Mouse (Mus musculus) forebrain, embryonic 13.5 days (tissue): ENCODE measurements at regions not wholly inside any gene's neighbourhood (a gene's known extent, or its start where the extent isn't known, plus 50 kb on each side); places are given as distances from the start of the nearest gene placed in this dataset.
"Not testable (repeated sequence)": the region's sequence is repeated elsewhere in the genome, so short reads cannot be mapped to it uniquely, and the experiment has no call there.

Experiments used
- ATAC-seq: fragments of 200-750 bp; cut with Nextera tagmentation; 2 replicates; pipeline ENCODE4 v1.8.0; 2017
- H3K27ac ChIP-seq: fragments of 300-500 bp; sonication (generic); 2 replicates; pipeline ENCODE4 v1.5.1; 2015; ENCODE audit warnings: inconsistent platforms, mild to moderate bottlenecking, moderate library complexity
- H3K27me3 ChIP-seq: fragments of 300-500 bp; sonication (generic); 2 replicates; pipeline ENCODE4 v1.6.1; 2015; ENCODE audit warnings: mild to moderate bottlenecking, inconsistent platforms
- H3K36me3 ChIP-seq: fragments of 300-500 bp; sonication (generic); 2 replicates; pipeline ENCODE4 v1.6.1; 2015; ENCODE audit warnings: mild to moderate bottlenecking, inconsistent platforms; ENCODE audit not compliant: poor library complexity, severe bottlenecking
- H3K4me1 ChIP-seq: fragments of 300-500 bp; sonication (generic); 2 replicates; pipeline ENCODE4 v1.6.1; 2015; ENCODE audit warnings: inconsistent platforms
- H3K4me2 ChIP-seq: fragments of 300-500 bp; sonication (generic); 2 replicates; pipeline ENCODE4 v1.6.1; 2015; ENCODE audit warnings: inconsistent platforms, mild to moderate bottlenecking, moderate library complexity
- H3K4me3 ChIP-seq: fragments of 300-500 bp; sonication (generic); 2 replicates; pipeline ENCODE4 v1.5.1; 2015; ENCODE audit warnings: mild to moderate bottlenecking, inconsistent platforms
- H3K9ac ChIP-seq: fragments of 300-500 bp; sonication (generic); 2 replicates; pipeline ENCODE4 v1.6.1; 2015; ENCODE audit warnings: mild to moderate bottlenecking, inconsistent platforms
- H3K9me3 ChIP-seq: fragments of 300-500 bp; sonication (generic); replicated peaks from 2 replicates; pipeline ENCODE4 v1.6.1; 2016; ENCODE audit warnings: inconsistent platforms
- WGBS: fragments of 180-500 bp; shearing (Covaris S2); methylation state at CpG from one replicate; pipeline ENCODE4 v1.1.7; 2015; 5-methylcytosine and 5-hydroxymethylcytosine counted together

DNA sequence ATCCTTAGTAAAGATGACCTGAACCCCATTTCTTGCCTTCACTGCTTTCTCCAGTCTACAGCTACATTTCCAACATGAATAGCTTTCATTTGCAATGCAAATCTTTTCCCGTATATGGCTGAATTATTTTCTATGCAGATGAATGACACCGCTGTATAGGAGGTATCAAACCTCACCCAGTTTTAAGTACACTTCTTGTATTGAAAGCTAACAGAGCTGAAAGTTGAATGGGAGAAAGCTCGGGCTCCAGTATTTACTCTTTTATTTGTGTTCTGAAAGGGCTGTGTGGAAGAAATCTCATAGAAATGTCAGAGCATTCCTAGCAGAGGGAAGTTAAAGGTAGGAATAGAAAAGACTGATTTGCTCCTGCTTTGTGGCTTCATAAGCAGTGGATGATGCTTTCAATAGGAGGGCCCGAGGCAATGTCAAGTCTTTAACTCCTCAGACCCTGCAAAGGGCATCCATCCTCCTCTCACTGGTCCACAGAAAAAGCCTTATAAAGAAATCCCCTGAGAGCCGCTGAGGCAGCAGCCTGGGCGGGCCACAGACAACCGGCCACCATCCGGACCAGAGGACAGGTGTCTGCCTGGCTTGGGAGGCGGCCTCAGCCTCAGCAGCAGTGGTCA lies 673.8 kb upstream of the Intu start:
- 21% methylated on average over 9 of the region's 9 CpGs for WGBS
- H3K4me1 ChIP-seq, result peaks cover 6% of the 10 kb centered on the region

DNA sequence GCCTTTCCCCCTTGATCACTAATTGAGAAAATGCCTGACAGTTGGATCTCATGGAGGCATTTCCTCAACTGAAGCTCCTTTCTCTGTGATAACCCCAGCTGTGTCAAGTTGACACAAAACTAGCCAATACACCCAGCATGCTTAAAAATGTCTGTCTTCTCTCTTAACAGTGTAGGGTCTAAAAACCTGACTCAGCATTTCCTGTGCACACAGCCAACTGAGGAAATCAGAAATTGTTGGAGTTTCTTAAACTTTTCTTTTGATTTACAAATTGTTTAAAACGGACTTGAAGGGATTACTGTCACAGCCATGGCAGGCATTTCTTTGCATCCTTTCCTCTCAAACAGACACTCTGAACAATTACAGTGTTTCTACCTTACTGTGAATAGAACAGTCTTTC lies 655.0 kb upstream of the Intu start:
- WGBS, result 65% methylated on average over 1 of the region's 1 CpGs
- H3K27me3 ChIP-seq, H3K4me3 ChIP-seq, H3K4me2 ChIP-seq, H3K36me3 ChIP-seq, H3K4me1 ChIP-seq, ATAC-seq, H3K9ac ChIP-seq, H3K9me3 ChIP-seq, H3K27ac ChIP-seq: not testable (repeated sequence)

More for the DNA sequence above, 673.8 kb upstream of the Intu start:
- H3K9ac ChIP-seq, result no peak overlapping the region
- no peaks in the 10 kb centered on the region for H3K36me3 ChIP-seq
- H3K9me3 ChIP-seq, result no peaks in the 10 kb centered on the region
- peak overlapping the region; percentile 60; the same call in 1 of the 2 replicates for H3K27ac ChIP-seq
- H3K4me2 ChIP-seq, result peak overlapping the region; percentile 23; the same call in 1 of the 2 replicates
- H3K4me3 ChIP-seq, result no peak overlapping the region
- H3K27me3 ChIP-seq, result no peaks in the 10 kb centered on the region
- ATAC-seq, result peak; percentile 82

DNA sequence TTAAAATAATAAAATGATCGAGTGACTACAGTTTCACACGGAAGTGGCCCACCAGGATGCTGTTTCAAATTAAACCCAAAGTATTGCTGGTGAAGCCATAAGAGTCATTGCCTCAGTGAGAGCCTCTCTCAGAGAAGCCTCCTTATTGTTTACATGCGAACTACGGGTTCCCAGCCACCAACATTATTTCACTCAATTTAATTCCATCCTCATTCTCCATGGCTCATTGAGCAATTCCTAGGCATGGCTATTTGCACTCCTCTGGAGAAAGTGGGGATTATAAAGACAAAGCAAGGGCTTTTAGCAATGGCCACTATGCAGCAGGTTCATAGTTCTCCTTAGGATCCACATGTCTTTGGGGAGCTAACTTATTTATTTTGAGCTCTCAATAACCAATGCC lies 646.7 kb upstream of the Intu start:
- Histone ChIP-seq H3K4me2 (no peak overlapping the region), H3K27ac (no peak overlapping the region), H3K9me3 (no peaks in the 10 kb centered on the region), H3K36me3 (no peaks in the 10 kb centered on the region), H3K4me1 (peaks cover 4% of the 10 kb centered on the region; the same call in 1 of the 2 replicates), H3K9ac (no peak overlapping the region), H3K4me3 (no peak overlapping the region), H3K27me3 (no peaks in the 10 kb centered on the region)
- WGBS, result 11% methylated on average over 4 of the region's 4 CpGs
- ATAC-seq, result no peak

DNA sequence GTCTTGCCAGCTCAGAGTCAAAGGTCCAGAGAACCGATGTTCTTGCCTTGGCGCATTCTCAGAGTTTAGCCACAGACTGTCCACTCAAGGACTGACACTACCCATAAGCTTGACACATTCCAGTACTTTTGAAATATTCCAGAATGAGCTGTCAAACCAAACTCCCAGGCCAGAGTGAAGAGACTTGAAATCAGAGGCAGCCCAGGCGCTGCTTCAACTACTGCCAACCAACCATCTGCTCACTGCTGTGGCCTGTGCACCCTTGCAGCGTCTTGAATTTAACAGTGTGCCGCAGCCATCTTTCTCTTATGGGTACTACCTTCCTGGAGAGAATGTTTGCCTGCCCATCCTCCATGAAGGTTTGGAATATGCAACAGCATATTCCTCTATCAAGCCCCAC lies 642.7 kb upstream of the Intu start:
- no peak overlapping the region for H3K4me3 ChIP-seq
- 93% methylated on average over 5 of the region's 5 CpGs for WGBS
- no peak overlapping the region for H3K27ac ChIP-seq
- peak; percentile 65; the same call in 1 of the 2 replicates for ATAC-seq
- H3K4me1 ChIP-seq, result peaks cover 4% of the 10 kb centered on the region; the same call in 1 of the 2 replicates
- H3K36me3 ChIP-seq, result no peaks in the 10 kb centered on the region
- H3K9me3 ChIP-seq, result no peaks in the 10 kb centered on the region
- no peak overlapping the region for H3K9ac ChIP-seq
- H3K4me2 ChIP-seq, result no peak overlapping the region
- 0 out of 2 replicates have a peak, but pooled peaks cover 2% of the 10 kb centered on the region for H3K27me3 ChIP-seq

DNA sequence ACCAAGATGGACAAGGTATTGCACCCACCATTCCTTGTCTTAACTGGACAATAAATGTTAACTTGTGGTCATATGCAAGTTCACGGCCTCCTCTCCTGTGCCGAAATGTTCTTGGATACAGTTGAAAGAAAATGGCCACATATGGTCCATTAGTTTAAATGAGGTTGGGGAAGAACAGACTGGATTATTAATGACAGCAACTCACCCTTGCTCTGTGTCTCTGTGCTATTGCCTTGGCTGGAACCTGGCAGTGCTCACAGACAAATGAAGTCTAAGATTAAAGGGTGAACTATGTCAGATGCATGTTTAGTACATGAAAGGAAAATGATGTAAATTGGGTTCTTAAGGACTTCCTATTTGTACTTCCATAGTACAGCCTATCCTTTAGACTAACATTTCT lies 641.9 kb upstream of the Intu start:
- Histone ChIP-seq H3K4me2 (no peak overlapping the region), H3K27ac (no peak overlapping the region), H3K36me3 (no peaks in the 10 kb centered on the region), H3K4me1 (peaks cover 3% of the 10 kb centered on the region; the same call in 1 of the 2 replicates), H3K4me3 (no peak overlapping the region), H3K27me3 (0 out of 2 replicates have a peak, but pooled peaks cover 2% of the 10 kb centered on the region), H3K9me3 (no peaks in the 10 kb centered on the region), H3K9ac (no peak overlapping the region)
- WGBS, result 89% methylated on average over 2 of the region's 2 CpGs
- no peak for ATAC-seq

DNA sequence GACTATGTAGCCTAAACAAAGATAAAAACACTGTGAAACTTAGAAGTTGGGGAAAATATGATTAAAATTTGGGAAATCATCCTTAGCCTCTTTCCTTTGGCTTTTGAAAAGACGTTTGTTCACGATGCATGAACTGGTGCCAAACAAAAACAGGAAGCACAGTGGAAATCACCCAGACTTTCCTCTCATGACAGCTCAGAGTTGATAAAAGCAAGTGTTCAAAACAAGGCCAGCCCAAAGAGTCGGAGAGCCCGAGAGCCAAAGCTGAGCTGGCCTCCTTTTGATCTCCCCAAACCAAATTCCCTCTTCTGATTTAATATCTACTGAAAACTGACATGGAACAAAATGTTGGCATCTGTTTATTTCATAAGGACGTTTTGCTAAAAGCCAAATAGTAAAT lies 632.1 kb upstream of the Intu start:
- Histone ChIP-seq H3K9ac (no peak overlapping the region), H3K27ac (no peak overlapping the region), H3K4me1 (no peaks in the 10 kb centered on the region), H3K9me3 (no peaks in the 10 kb centered on the region), H3K27me3 (no peaks in the 10 kb centered on the region), H3K4me3 (no peak overlapping the region), H3K36me3 (no peaks in the 10 kb centered on the region), H3K4me2 (no peak overlapping the region)
- ATAC-seq, result no peak
- WGBS, result 78% methylated on average over 5 of the region's 5 CpGs

DNA sequence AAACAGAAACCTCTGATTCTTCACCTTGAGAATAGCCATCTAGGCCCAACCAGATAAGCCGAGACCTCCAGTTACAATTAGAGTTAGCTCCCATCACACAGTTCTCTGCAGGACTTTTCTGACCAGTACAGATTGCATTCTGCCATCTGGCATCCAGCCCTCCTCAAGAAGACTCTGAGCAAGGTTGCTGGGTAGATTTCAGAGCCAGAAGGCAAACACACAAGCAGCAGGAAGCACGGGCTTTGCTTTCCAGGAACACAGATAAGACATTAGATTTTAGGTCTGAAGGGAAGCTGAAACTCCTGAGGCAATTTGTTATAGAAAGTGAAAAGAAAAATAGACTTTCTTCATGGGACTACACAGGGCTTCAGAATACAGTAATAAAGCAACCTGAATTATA lies 630.9 kb upstream of the Intu start:
- Histone ChIP-seq H3K9ac (no peak overlapping the region), H3K36me3 (no peaks in the 10 kb centered on the region), H3K9me3 (no peaks in the 10 kb centered on the region), H3K4me1 (no peaks in the 10 kb centered on the region), H3K4me3 (no peak overlapping the region), H3K4me2 (no peak overlapping the region), H3K27me3 (no peaks in the 10 kb centered on the region), H3K27ac (no peak overlapping the region)
- WGBS, result 88% methylated on average over 2 of the region's 2 CpGs
- ATAC-seq, result no peak

DNA sequence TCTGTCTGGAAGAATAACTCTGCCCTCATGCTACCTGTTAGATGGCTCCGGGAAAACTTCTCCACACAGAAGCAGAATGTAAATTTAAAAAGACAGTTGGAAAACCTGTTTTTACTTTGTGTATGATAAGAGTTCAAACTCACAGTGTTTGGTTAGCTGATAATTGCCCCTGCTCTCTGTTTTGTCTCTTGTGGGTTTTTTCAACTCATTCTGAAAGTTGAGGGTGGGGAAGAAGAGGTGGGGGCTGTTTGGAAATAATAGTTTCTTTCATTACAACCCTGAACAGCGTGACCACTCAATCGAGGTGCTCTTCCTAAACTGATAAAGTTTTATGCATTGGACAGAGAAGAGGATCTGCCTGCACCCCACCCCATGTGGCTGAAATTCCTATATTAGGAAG lies 626.7 kb upstream of the Intu start:
- no peak overlapping the region for H3K4me3 ChIP-seq
- no peak overlapping the region for H3K4me2 ChIP-seq
- H3K27ac ChIP-seq, result no peak overlapping the region
- H3K4me1 ChIP-seq, result no peaks in the 10 kb centered on the region
- WGBS, result 71% methylated on average over 3 of the region's 3 CpGs
- H3K36me3 ChIP-seq, result no peaks in the 10 kb centered on the region
- H3K9me3 ChIP-seq, result no peaks in the 10 kb centered on the region
- H3K9ac ChIP-seq, result no peak overlapping the region
- no peak for ATAC-seq
- H3K27me3 ChIP-seq, result no peaks in the 10 kb centered on the region

DNA sequence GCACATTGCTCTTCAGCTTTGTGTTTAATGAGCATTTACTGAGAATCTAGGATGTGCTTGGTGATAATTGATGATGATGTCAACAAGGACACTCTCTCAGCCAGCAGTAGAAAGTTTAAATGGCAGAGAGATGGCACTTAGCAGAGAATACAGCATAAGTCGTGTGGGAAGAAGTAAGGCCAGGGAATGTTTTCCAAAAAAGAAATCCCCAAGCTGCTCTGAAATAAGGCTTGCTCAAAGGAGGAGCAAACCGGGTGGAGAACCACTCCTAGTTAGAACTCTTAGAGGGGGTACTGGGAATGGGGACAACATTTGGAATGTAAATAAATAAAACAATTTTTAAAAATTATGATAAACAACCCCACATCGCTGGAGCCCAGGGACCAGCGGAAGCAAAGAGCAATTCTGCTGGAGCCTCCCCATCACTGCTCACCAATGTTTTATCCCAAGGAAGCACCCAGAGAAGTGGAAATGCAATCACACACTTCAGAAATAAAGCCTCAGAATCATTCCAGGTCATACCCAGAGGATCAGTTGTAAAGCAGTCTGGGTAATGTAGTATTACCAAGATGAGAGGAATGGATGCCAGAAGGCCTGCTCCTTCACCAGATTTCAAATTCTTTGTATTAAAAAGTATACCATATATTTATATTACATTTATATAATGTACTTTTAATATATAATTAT lies 622.3 kb upstream of the Intu start:
- Histone ChIP-seq H3K9me3 (no peaks in the 10 kb centered on the region), H3K4me3 (no peak overlapping the region), H3K27me3 (no peaks in the 10 kb centered on the region), H3K36me3 (no peaks in the 10 kb centered on the region), H3K27ac (no peak overlapping the region), H3K4me2 (no peak overlapping the region), H3K9ac (no peak overlapping the region), H3K4me1 (no peaks in the 10 kb centered on the region)
- no peak for ATAC-seq
- WGBS, result 81% methylated on average over 4 of the region's 4 CpGs

DNA sequence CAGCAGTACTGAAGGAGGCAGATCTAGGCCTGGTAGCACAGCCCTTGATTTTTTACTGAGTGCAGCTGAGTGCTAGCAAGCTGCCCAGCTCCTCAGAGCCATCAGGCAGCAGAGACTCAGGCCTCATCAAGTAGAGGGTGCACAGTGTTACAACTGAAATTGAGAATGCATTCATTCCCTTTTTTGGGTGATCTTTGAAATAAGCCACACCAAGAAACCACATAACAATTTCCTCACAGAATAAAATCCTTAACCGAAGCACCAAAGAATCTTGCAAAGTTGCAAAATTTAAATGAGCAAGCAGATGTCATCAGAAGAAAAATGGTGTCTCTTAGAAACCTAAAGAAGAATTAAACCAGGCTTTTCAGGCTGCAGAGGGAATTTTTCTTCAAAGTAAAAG lies 621.4 kb upstream of the Intu start:
- 79% methylated on average over 1 of the region's 1 CpGs for WGBS
- Histone ChIP-seq H3K4me2 (no peak overlapping the region), H3K27me3 (no peaks in the 10 kb centered on the region), H3K9ac (no peak overlapping the region), H3K9me3 (no peaks in the 10 kb centered on the region), H3K27ac (no peak overlapping the region), H3K4me1 (no peaks in the 10 kb centered on the region), H3K36me3 (no peaks in the 10 kb centered on the region), H3K4me3 (no peak overlapping the region)
- ATAC-seq, result no peak

DNA sequence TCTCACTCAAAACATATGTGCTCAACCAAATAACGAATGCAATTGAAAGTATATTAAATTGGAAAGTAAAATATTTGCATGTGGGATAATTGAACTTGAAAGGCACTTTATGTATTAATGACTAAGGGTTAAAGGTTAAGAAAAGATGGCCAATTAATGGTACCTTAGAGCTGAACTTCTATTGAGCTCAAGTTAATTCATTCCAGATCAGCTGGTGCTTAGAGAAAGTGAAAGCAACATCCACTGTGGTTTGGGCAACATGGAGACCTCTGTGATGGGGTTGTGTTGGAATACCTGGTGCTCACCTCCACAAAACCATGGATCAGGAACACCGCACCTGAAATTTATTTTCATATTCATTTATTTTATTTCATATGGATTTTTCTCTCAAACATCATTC lies 612.5 kb upstream of the Intu start:
- H3K4me1 ChIP-seq, result no peaks in the 10 kb centered on the region
- H3K36me3 ChIP-seq, result no peaks in the 10 kb centered on the region
- no peak overlapping the region for H3K9ac ChIP-seq
- H3K4me2 ChIP-seq, result no peak overlapping the region
- no peak overlapping the region for H3K27ac ChIP-seq
- H3K27me3 ChIP-seq, result no peaks in the 10 kb centered on the region
- no peaks in the 10 kb centered on the region for H3K9me3 ChIP-seq
- H3K4me3 ChIP-seq, result no peak overlapping the region
- 87% methylated on average over 2 of the region's 2 CpGs for WGBS
- ATAC-seq, result no peak

DNA sequence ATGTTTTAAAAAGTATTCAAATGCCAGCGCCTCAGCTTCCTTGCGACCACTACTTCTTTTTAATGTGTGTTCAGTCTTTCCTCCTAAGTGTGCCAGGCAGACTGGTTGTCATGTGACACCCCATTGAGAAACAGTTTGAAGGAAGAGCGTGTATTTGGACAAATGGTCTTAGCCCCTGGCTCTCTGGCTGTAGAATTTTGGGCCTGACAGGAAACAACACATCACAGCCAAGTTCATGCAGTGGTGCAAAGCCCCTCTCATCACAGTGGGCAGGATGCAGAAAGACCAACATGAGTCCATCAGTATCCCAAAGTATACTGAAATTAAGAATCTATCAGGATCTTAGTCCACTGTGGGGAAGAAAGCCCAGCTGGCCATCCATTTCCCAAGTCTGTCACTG lies 605.6 kb upstream of the Intu start:
- ATAC-seq, result no peak
- Histone ChIP-seq H3K27ac (no peak overlapping the region), H3K4me1 (no peaks in the 10 kb centered on the region), H3K9me3 (no peaks in the 10 kb centered on the region; the same call in 1 of the 2 replicates), H3K9ac (no peak overlapping the region), H3K36me3 (no peaks in the 10 kb centered on the region), H3K4me2 (no peak overlapping the region), H3K4me3 (no peak overlapping the region), H3K27me3 (no peaks in the 10 kb centered on the region)
- 86% methylated on average over 3 of the region's 3 CpGs for WGBS

DNA sequence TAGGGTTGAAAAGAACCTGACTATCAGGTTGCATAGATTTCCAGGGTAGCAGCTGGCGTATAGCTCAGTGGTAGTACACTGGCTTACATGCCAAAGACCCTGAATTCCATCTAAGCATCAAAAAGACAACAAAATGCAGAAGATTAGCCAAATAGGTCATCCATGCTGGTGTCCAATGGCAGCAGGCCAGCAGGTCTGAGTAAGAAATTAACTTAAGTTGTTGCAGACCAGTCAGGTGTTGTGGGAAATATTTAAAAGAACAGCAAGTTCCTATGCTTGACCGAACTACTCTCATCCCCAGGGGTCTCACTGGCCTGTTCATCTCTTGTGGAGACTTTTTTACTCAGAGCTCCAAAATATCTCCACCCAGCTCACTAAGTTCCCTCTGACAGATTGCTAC lies 602.7 kb upstream of the Intu start:
- H3K4me3 ChIP-seq, result no peak overlapping the region
- no peaks in the 10 kb centered on the region for H3K36me3 ChIP-seq
- WGBS, result 93% methylated on average over 2 of the region's 2 CpGs
- H3K9me3 ChIP-seq, result no peaks in the 10 kb centered on the region; the same call in 1 of the 2 replicates
- no peaks in the 10 kb centered on the region for H3K27me3 ChIP-seq
- H3K27ac ChIP-seq, result no peak overlapping the region
- H3K4me1 ChIP-seq, result no peaks in the 10 kb centered on the region
- ATAC-seq, result no peak
- H3K9ac ChIP-seq, result no peak overlapping the region
- H3K4me2 ChIP-seq, result no peak overlapping the region
